Mouse (Mus musculus): ENCODE measurements around the gene Creb3l1. TPM values are rescaled to one million over a fixed set of nuclear protein-coding genes. Genes with fewer than 3 reads are reported as not detected.

Gene Creb3l1
- polyA plus RNA-seq, 1 experiment from 2014 or later = 2.7 TPM

GRCm38 (mm10) chr2:92048034-92048690 is 23.9 kb upstream of the Creb3l1 start:
- Histone ChIP-seq H3K27me3 (replicated peaks; ENCODE audit: control insufficient read depth, insufficient read depth, low read length) (no peaks in the 10 kb centered on the region), H3K4me3 (ENCODE audit: low read length) (no peak overlapping the region), H3K4me2 (ENCODE audit: low read length) (no peak overlapping the region), H3K27ac (ENCODE audit: low read depth, low read length) (no peak overlapping the region), H3K9me3 (ENCODE audit: control insufficient read depth, low read length) (no peaks in the 10 kb centered on the region), H3K36me3 (ENCODE audit: control insufficient read depth, insufficient read depth, low read length) (no peaks in the 10 kb centered on the region), H3K4me1 (ENCODE audit: control insufficient read depth, insufficient read depth, low read depth, low read length) (no peaks in the 10 kb centered on the region), H3K9ac (ENCODE audit: low read depth, low read length) (no peak overlapping the region)
- ATAC-seq = no peak
- WGBS = 71% methylated on average over 9 of the region's 9 CpGs

- H3K9ac ChIP-seq (ENCODE audit: low read depth, low read length) = no peak overlapping the region
- H3K36me3 ChIP-seq (ENCODE audit: control insufficient read depth, insufficient read depth, low read length) = no peaks in the 10 kb centered on the region
- H3K27ac ChIP-seq (ENCODE audit: low read depth, low read length) = no peak overlapping the region
- no peak for ATAC-seq
- H3K4me1 ChIP-seq (ENCODE audit: control insufficient read depth, insufficient read depth, low read depth, low read length) = no peaks in the 10 kb centered on the region
- H3K27me3 ChIP-seq (replicated peaks; ENCODE audit: control insufficient read depth, insufficient read depth, low read length) = no peaks in the 10 kb centered on the region
- H3K4me3 ChIP-seq (ENCODE audit: low read length) = no peak overlapping the region
- no peaks in the 10 kb centered on the region for H3K9me3 ChIP-seq (ENCODE audit: control insufficient read depth, low read length)
- 41% methylated on average over 4 of the region's 4 CpGs for WGBS
- no peak overlapping the region for H3K4me2 ChIP-seq (ENCODE audit: low read length)
Observed at GRCm38 (mm10) chr2:92047601-92048000, 23.3 kb upstream of the Creb3l1 start.

DNA sequence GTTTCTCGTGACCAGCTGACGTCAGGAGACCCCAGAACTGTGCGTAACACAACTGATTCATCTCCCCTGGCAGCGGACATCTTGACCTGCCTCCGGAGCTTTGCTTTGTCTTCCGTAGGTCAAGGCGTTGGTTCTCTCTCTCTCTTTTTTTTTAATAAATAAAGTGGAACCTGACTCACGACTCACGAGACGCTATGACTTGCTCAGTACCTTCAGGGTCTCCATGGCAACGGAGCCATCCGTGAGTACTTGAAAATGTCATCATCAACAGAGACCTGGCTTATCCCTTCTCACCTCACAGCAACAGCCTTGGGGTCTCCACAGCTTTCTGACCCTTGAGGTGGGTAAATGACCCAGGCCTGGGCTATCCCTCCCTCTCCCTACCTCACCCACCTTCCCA is 19.0 kb upstream of the Creb3l1 start:
- H3K27ac ChIP-seq (ENCODE audit: low read depth, low read length) = no peak overlapping the region
- no peak overlapping the region for H3K4me2 ChIP-seq (ENCODE audit: low read length)
- 72% methylated on average over 12 of the region's 12 CpGs for WGBS
- ATAC-seq = 0 out of 2 replicates have a peak, but pooled peaks have one; percentile 42
- no peak overlapping the region for H3K4me3 ChIP-seq (ENCODE audit: low read length)
- no peak overlapping the region for H3K9ac ChIP-seq (ENCODE audit: low read depth, low read length)
- H3K4me1 ChIP-seq (ENCODE audit: control insufficient read depth, insufficient read depth, low read depth, low read length) = no peaks in the 10 kb centered on the region
- H3K9me3 ChIP-seq (ENCODE audit: control insufficient read depth, low read length) = no peaks in the 10 kb centered on the region
- H3K36me3 ChIP-seq (ENCODE audit: control insufficient read depth, insufficient read depth, low read length) = no peaks in the 10 kb centered on the region
- H3K27me3 ChIP-seq (replicated peaks; ENCODE audit: control insufficient read depth, insufficient read depth, low read length) = no peaks in the 10 kb centered on the region

DNA sequence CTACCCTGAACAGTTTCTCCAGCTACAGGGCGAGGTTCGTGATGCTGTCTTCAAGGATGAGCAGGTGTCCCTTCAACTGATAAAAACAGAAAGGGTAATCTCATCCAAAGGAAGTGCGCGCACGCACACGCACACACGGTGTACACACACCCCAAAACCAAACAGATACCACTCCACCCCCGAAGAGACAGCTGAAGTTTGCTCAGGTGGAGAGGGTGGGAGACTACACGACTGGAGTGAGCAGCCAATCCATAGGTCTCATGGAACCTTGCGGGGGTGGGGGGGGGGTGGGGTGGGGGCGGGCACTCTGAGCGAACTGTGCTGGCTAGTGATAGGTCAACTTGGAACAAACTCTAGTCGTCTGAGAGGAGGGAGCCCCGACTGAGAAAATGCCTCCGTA is 17.2 kb upstream of the Creb3l1 start:
- Histone ChIP-seq H3K4me2 (ENCODE audit: low read length) (no peak overlapping the region), H3K36me3 (ENCODE audit: control insufficient read depth, insufficient read depth, low read length) (no peaks in the 10 kb centered on the region), H3K9ac (ENCODE audit: low read depth, low read length) (no peak overlapping the region), H3K27me3 (replicated peaks; ENCODE audit: control insufficient read depth, insufficient read depth, low read length) (no peaks in the 10 kb centered on the region), H3K4me1 (ENCODE audit: control insufficient read depth, insufficient read depth, low read depth, low read length) (no peaks in the 10 kb centered on the region), H3K4me3 (ENCODE audit: low read length) (no peak overlapping the region), H3K27ac (ENCODE audit: low read depth, low read length) (no peak overlapping the region), H3K9me3 (ENCODE audit: control insufficient read depth, low read length) (no peaks in the 10 kb centered on the region)
- no peak for ATAC-seq
- WGBS = 84% methylated on average over 15 of the region's 15 CpGs

DNA sequence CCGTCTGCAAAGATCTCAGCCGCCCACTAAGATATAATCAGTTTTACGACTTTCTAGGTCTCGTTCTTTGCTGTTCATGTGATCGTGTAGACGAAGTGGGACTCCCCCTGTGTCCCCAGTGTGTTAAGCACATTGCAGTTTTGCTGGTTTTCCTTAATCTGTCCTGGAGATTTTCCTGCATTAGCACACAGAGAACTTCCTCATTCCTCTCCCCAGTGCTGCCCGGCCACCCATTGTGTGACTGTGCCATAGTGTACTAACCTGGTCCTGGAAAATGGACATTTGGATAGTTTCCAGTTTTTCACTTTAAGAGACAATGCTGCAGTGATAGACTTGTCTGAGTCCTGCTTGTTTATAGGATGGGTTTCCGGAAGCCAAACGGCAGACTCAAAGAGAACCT is 10.0 kb upstream of the Creb3l1 start:
- H3K4me3 ChIP-seq (ENCODE audit: low read length) = no peak overlapping the region
- H3K36me3 ChIP-seq (ENCODE audit: control insufficient read depth, insufficient read depth, low read length) = no peaks in the 10 kb centered on the region
- H3K9ac ChIP-seq (ENCODE audit: low read depth, low read length) = no peak overlapping the region
- H3K27me3 ChIP-seq (replicated peaks; ENCODE audit: control insufficient read depth, insufficient read depth, low read length) = no peaks in the 10 kb centered on the region
- no peaks in the 10 kb centered on the region for H3K4me1 ChIP-seq (ENCODE audit: control insufficient read depth, insufficient read depth, low read depth, low read length)
- whole genome bisulfite sequencing = 76% methylated on average over 9 of the region's 9 CpGs
- no peaks in the 10 kb centered on the region for H3K9me3 ChIP-seq (ENCODE audit: control insufficient read depth, low read length)
- no peak overlapping the region for H3K4me2 ChIP-seq (ENCODE audit: low read length)
- ATAC-seq = no peak
- no peak overlapping the region for H3K27ac ChIP-seq (ENCODE audit: low read depth, low read length)

DNA sequence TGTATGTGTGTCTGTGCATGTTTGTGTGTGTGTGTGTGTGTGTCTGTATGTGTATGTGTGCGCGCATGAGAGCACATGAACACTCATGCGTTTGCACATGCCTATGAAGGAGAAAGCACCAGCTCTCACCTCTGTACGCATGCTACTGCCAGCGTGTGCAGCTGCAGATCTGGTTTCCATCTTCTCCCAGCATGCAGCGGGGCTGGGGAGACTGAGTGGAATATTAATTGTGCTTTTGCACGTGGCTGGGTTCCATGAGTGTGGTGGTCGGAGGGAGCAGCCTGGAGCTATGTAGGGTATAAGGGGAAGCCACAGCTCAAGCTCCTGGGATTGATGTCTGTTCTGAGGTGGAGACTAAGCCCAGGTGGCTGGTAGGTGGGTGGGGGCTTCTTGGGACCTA is 6.3 kb upstream of the Creb3l1 start:
- Histone ChIP-seq H3K27ac (ENCODE audit: low read depth, low read length) (no peak overlapping the region), H3K4me1 (ENCODE audit: control insufficient read depth, insufficient read depth, low read depth, low read length) (no peaks in the 10 kb centered on the region), H3K9ac (ENCODE audit: low read depth, low read length) (no peak overlapping the region), H3K36me3 (ENCODE audit: control insufficient read depth, insufficient read depth, low read length) (no peaks in the 10 kb centered on the region), H3K4me2 (ENCODE audit: low read length) (no peak overlapping the region), H3K27me3 (replicated peaks; ENCODE audit: control insufficient read depth, insufficient read depth, low read length) (no peaks in the 10 kb centered on the region), H3K4me3 (ENCODE audit: low read length) (no peak overlapping the region), H3K9me3 (ENCODE audit: control insufficient read depth, low read length) (no peaks in the 10 kb centered on the region)
- WGBS = 54% methylated on average over 8 of the region's 8 CpGs
- peak; percentile 50; the same call in 1 of the 2 replicates for ATAC-seq

GRCm38 (mm10) chr2:92029387-92030133 is 5.3 kb upstream of the Creb3l1 start:
- Histone ChIP-seq H3K27me3 (replicated peaks; ENCODE audit: control insufficient read depth, insufficient read depth, low read length) (no peaks in the 10 kb centered on the region), H3K9me3 (ENCODE audit: control insufficient read depth, low read length) (no peaks in the 10 kb centered on the region), H3K9ac (ENCODE audit: low read depth, low read length) (no peak overlapping the region), H3K4me2 (ENCODE audit: low read length) (no peak overlapping the region), H3K36me3 (ENCODE audit: control insufficient read depth, insufficient read depth, low read length) (no peaks in the 10 kb centered on the region), H3K4me1 (ENCODE audit: control insufficient read depth, insufficient read depth, low read depth, low read length) (no peaks in the 10 kb centered on the region; the same call in 1 of the 2 replicates), H3K27ac (ENCODE audit: low read depth, low read length) (no peak overlapping the region), H3K4me3 (ENCODE audit: low read length) (no peak overlapping the region)
- ATAC-seq = no peak
- 78% methylated on average over 10 of the region's 10 CpGs for WGBS

GRCm38 (mm10) chr2:92027811-92028590 is 3.7 kb upstream of the Creb3l1 start:
- no peak overlapping the region for H3K9ac ChIP-seq (ENCODE audit: low read depth, low read length)
- no peak overlapping the region for H3K4me2 ChIP-seq (ENCODE audit: low read length)
- H3K4me1 ChIP-seq (ENCODE audit: control insufficient read depth, insufficient read depth, low read depth, low read length) = peaks cover 8% of the 10 kb centered on the region
- no peak overlapping the region for H3K4me3 ChIP-seq (ENCODE audit: low read length)
- 64% methylated on average over 11 of the region's 11 CpGs for WGBS
- H3K27ac ChIP-seq (ENCODE audit: low read depth, low read length) = no peak overlapping the region
- ATAC-seq = no peak
- H3K27me3 ChIP-seq (replicated peaks; ENCODE audit: control insufficient read depth, insufficient read depth, low read length) = peaks cover 4% of the 10 kb centered on the region; the same call in 1 of the 2 replicates
- no peaks in the 10 kb centered on the region for H3K9me3 ChIP-seq (ENCODE audit: control insufficient read depth, low read length)
- H3K36me3 ChIP-seq (ENCODE audit: control insufficient read depth, insufficient read depth, low read length) = no peaks in the 10 kb centered on the region

DNA sequence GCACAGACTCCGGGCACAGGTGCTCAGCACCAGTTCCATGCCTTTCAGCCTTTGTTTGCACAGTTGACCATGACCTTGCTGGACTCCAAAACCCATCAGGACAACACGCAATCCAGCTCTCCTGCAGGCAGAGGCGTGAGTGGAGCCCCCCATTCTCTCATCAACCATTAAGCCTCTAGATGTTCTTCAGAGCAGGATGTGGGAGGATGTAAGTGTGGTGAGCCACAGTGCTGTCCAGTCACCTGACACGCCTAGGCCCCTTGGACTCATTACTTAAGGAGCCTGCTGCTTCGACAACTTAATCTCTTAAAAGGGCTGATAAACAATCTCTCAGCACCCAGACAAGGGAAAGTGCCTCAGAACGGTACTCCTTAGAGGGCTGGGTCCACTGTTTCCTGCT is 1.7 kb upstream of the Creb3l1 start:
- Histone ChIP-seq H3K27me3 (replicated peaks; ENCODE audit: control insufficient read depth, insufficient read depth, low read length) (peaks cover 4% of the 10 kb centered on the region), H3K27ac (ENCODE audit: low read depth, low read length) (no peak overlapping the region), H3K4me1 (ENCODE audit: control insufficient read depth, insufficient read depth, low read depth, low read length) (peaks cover 8% of the 10 kb centered on the region), H3K9ac (ENCODE audit: low read depth, low read length) (no peak overlapping the region), H3K9me3 (ENCODE audit: control insufficient read depth, low read length) (no peaks in the 10 kb centered on the region), H3K36me3 (ENCODE audit: control insufficient read depth, insufficient read depth, low read length) (no peaks in the 10 kb centered on the region), H3K4me3 (ENCODE audit: low read length) (no peak overlapping the region), H3K4me2 (ENCODE audit: low read length) (no peak overlapping the region)
- no peak for ATAC-seq
- 90% methylated on average over 6 of the region's 6 CpGs for WGBS

All from hindbrain, embryonic 16.5 days (tissue).